23 mouse cellular contexts compared by ENCODE assay signal in genomic region chr12:85420945-85421344, GRCm38 (mm10). TPM values are rescaled to one million over a fixed set of nuclear protein-coding genes. Genes with fewer than 3 reads are reported as not detected.
A peak's percentile ranks its signal among the peaks of the same experiment; 100 is the strongest.
DNase-seq lines count a peak whose midpoint lies in the region; ATAC-seq lines count a peak whose summit lies in the region.
"Had no signal": no experiment of that assay in that cellular context is flagged by ENCODE, and none has a peak within 500 bp of the region (broad histone marks: within the 10 kb centered on the region; RNA-seq: fewer than 3 reads in every experiment).

No protein-coding gene starts in this region.

- peak; percentile 36 for DNase-seq in adrenal gland, postnatal 14 days
- DNase-seq in adrenal gland, postnatal 25 days = no peak
- DNase-seq in left cerebral cortex, postnatal 4 days = peak; percentile 3
- no peak for DNase-seq in left cerebral cortex, adult 18-20 months (ENCODE audit: low spot score in 2 of 2)
- DNase-seq in NIH3T3 (ENCODE audit: low read depth) = peak; percentile 27
- DNase-seq in frontal cortex, postnatal 36 days (ENCODE audit: low spot score in 2 of 2) = no peak
- DNase-seq: gastrocnemius, postnatal 14 days; heart, postnatal 10 days; liver, embryonic 13.5 days; lung, embryonic 14.5 days; lung, postnatal 36 days; thymus, postnatal 36 days had no signal

- H3K9ac ChIP-seq in kidney, embryonic 14.5 days (ENCODE audit: low read depth, low read length) = no peak overlapping the region
- H3K9ac ChIP-seq: forebrain, embryonic 12.5 days; hindbrain, embryonic 14.5 days; intestine, embryonic 15.5 days; limb, embryonic 13.5 days; liver, embryonic 13.5 days; lung, embryonic 14.5 days had no signal

- no peaks in the 10 kb centered on the region for H3K27me3 ChIP-seq in kidney, embryonic 14.5 days (ENCODE audit: control insufficient read depth, insufficient read depth, low read length)
- H3K27me3 ChIP-seq: forebrain, embryonic 12.5 days; intestine, embryonic 15.5 days; limb, embryonic 13.5 days; liver, embryonic 13.5 days had no signal

- no peaks in the 10 kb centered on the region for H3K36me3 ChIP-seq in kidney, embryonic 14.5 days (ENCODE audit: control insufficient read depth, insufficient read depth, low read length)
- H3K36me3 ChIP-seq: embryonic facial prominence, embryonic 10.5 days; forebrain, embryonic 12.5 days; G1E; heart, embryonic 10.5 days; intestine, embryonic 15.5 days; limb, embryonic 13.5 days; liver, embryonic 13.5 days; midbrain, embryonic 10.5 days had no signal

- 76% methylated on average over 9 of the region's 9 CpGs for WGBS in kidney, embryonic 14.5 days

- 0 out of 2 replicates have a peak, but pooled peaks have one; percentile 42 for ATAC-seq in monocyte, adult 5-6 weeks (replicated peaks; ENCODE audit: insufficient number of reproducible peaks, low FRiP score, low TSS enrichment, poor library complexity, severe bottlenecking)
- no peak for ATAC-seq in kidney, embryonic 14.5 days (ENCODE audit: low FRiP score, low TSS enrichment)
- ATAC-seq: CD4-positive, CD25-positive, alpha-beta regulatory T cell, adult 4 months; intestine, embryonic 15.5 days had no signal

- no peaks in the 10 kb centered on the region for H3K4me1 ChIP-seq in kidney, embryonic 14.5 days (ENCODE audit: control insufficient read depth, insufficient read depth, low read length)
- H3K4me1 ChIP-seq: liver, embryonic 13.5 days had no signal

- H3K9me3 ChIP-seq in kidney, embryonic 14.5 days (ENCODE audit: control insufficient read depth, low read length) = no peaks in the 10 kb centered on the region
- H3K9me3 ChIP-seq: embryonic facial prominence, embryonic 10.5 days; forebrain, embryonic 12.5 days; G1E; heart, embryonic 10.5 days; intestine, embryonic 15.5 days; limb, embryonic 13.5 days; liver, embryonic 13.5 days; midbrain, embryonic 10.5 days had no signal

- no peak overlapping the region for H3K4me3 ChIP-seq in kidney, embryonic 14.5 days (ENCODE audit: low read length)
- H3K4me3 ChIP-seq: embryonic facial prominence, embryonic 10.5 days; forebrain, embryonic 12.5 days; heart, embryonic 10.5 days; intestine, embryonic 15.5 days; limb, embryonic 13.5 days; liver, embryonic 13.5 days; midbrain, embryonic 10.5 days had no signal

- H3K27ac ChIP-seq in kidney, embryonic 14.5 days (ENCODE audit: low read depth, low read length) = no peak overlapping the region
- H3K27ac ChIP-seq: embryonic facial prominence, embryonic 10.5 days; forebrain, embryonic 12.5 days; heart, embryonic 10.5 days; hindbrain, embryonic 14.5 days; intestine, embryonic 15.5 days; limb, embryonic 13.5 days; liver, embryonic 13.5 days; midbrain, embryonic 10.5 days had no signal

- H3K4me2 ChIP-seq in kidney, embryonic 14.5 days (replicated peaks; ENCODE audit: low read depth, low read length) = no peak overlapping the region
- H3K4me2 ChIP-seq: forebrain, embryonic 12.5 days; hindbrain, embryonic 14.5 days; intestine, embryonic 15.5 days; limb, embryonic 13.5 days; liver, embryonic 13.5 days; lung, embryonic 14.5 days had no signal

- intact Hi-C loops in left cerebral cortex, postnatal 4 days (cut with DNase I) = no loop called here

RNA-seq across cellular contexts. Expression of gene Tmed10, which starts 46.3 kb away (rescaled TPM):
- total RNA-seq in adrenal gland, postnatal 14 days (2021) = 236 and 243 TPM in 2 replicates
- total RNA-seq in adrenal gland, postnatal 25 days (2021) = 287 and 302 TPM in 2 replicates
- 100 to 1,000 TPM; 153 to 164 TPM for total RNA-seq in left cerebral cortex, postnatal 4 days (2021)
- 100 to 1,000 TPM; 162 to 165 TPM for total RNA-seq in left cerebral cortex, adult 18-20 months (2021)
- 92.0 to 115 TPM (median 97.4 TPM) in 3 replicates for total RNA-seq in monocyte, adult 5-6 weeks (2017)
- 314 and 356 TPM in 2 replicates for polyA plus RNA-seq in kidney, embryonic 14.5 days (2014; fragmentation: Nextera tagmentation; extraction: Ambion mirVana)

RNA-seq across cellular contexts. Expression of gene Fos, which starts 52.7 kb away (rescaled TPM):
- total RNA-seq in adrenal gland, postnatal 14 days (2021) = 11.8 and 39.6 TPM in 2 replicates
- total RNA-seq in adrenal gland, postnatal 25 days (2021) = 1.9 and 2.0 TPM in 2 replicates
- 1 to 10 TPM; 6.3 to 8.1 TPM for total RNA-seq in left cerebral cortex, postnatal 4 days (2021)
- 10 to 100 TPM; 65.4 to 77.2 TPM for total RNA-seq in left cerebral cortex, adult 18-20 months (2021)
- 138 to 560 TPM (median 216 TPM) in 3 replicates for total RNA-seq in monocyte, adult 5-6 weeks (2017)
- 1.6 and 3.0 TPM in 2 replicates for polyA plus RNA-seq in kidney, embryonic 14.5 days (2014; fragmentation: Nextera tagmentation; extraction: Ambion mirVana)

Comparison
In these comparisons a context has a peak if more than half of its experiments do, and no peak if none do; other contexts are left out.
1. DNase-seq: peak in adrenal gland, postnatal 14 days (single experiment), left cerebral cortex, postnatal 4 days (single experiment) and NIH3T3 (single experiment); none in adrenal gland, postnatal 25 days (single experiment), left cerebral cortex, adult 18-20 months (0 of 2) and frontal cortex, postnatal 36 days (0 of 2).